Mouse (Mus musculus): ENCODE measurements around the gene Trim7.
"Not testable (repeated sequence)": the region's sequence is repeated elsewhere in the genome, so short reads cannot be mapped to it uniquely, and the experiment has no call there.

Gene Trim7

GRCm38 (mm10) chr11:48851270-48851995 is 25.5 kb downstream of the Trim7 start:
- DNase-seq (ENCODE audit: low read depth) = no peak

GRCm38 (mm10) chr11:48852190-48852589 is 26.2 kb downstream of the Trim7 start:
- DNase-seq (ENCODE audit: low read depth) = no peak

GRCm38 (mm10) chr11:48852624-48853473 is 26.9 kb downstream of the Trim7 start:
- DNase-seq (ENCODE audit: low read depth) = no peak

- no peak for DNase-seq (ENCODE audit: low read depth)
Measured at GRCm38 (mm10) chr11:48853474-48854180, 27.7 kb downstream of the Trim7 start.

GRCm38 (mm10) chr11:48859014-48859413 is 33.1 kb downstream of the Trim7 start:
- no peak for DNase-seq (ENCODE audit: low read depth)

- DNase-seq (ENCODE audit: low read depth) = no peak
Measured at GRCm38 (mm10) chr11:48862784-48863319, 36.9 kb downstream of the Trim7 start.

- DNase-seq (ENCODE audit: low read depth) = no peak
Measured at GRCm38 (mm10) chr11:48863808-48864207, 37.9 kb downstream of the Trim7 start.

- DNase-seq (ENCODE audit: low read depth) = no peak
Measured at GRCm38 (mm10) chr11:48866481-48866880, 40.5 kb downstream of the Trim7 start.

GRCm38 (mm10) chr11:48869380-48870110 is 43.6 kb downstream of the Trim7 start:
- no peak for DNase-seq (ENCODE audit: low read depth)

- no peak for DNase-seq (ENCODE audit: low read depth)
Measured at GRCm38 (mm10) chr11:48870781-48871180, 44.8 kb downstream of the Trim7 start.

- DNase-seq (ENCODE audit: low read depth) = peak; percentile 64
Measured at GRCm38 (mm10) chr11:48871201-48871772, 45.3 kb downstream of the Trim7 start, which contains the start of gene Irgm1. Gene Irgm1, minus strand, starts transcription at chr11:48871683.

GRCm38 (mm10) chr11:48871817-48872541 is 46.0 kb downstream of the Trim7 start:
- no peak for DNase-seq (ENCODE audit: low read depth)

GRCm38 (mm10) chr11:48872695-48873300 is 46.9 kb downstream of the Trim7 start:
- no peak for DNase-seq (ENCODE audit: low read depth)

GRCm38 (mm10) chr11:48873591-48874290 is 47.8 kb downstream of the Trim7 start:
- no peak for DNase-seq (ENCODE audit: low read depth)

- no peak for DNase-seq (ENCODE audit: low read depth)
Measured at GRCm38 (mm10) chr11:48874465-48874864, 48.5 kb downstream of the Trim7 start.

GRCm38 (mm10) chr11:48875343-48875837 is 49.5 kb downstream of the Trim7 start:
- not testable (repeated sequence) for DNase-seq (ENCODE audit: low read depth)

GRCm38 (mm10) chr11:48876680-48877079 is 50.7 kb downstream of the Trim7 start:
- DNase-seq (ENCODE audit: low read depth) = no peak

- DNase-seq (ENCODE audit: low read depth) = peak; percentile 56
Measured at GRCm38 (mm10) chr11:48898812-48899431, 73.0 kb downstream of the Trim7 start.

All from fibroblast of lung, adult 2 months (primary cell).